Mouse (Mus musculus): ENCODE data around the gene Trpv5. TPM values are rescaled to one million over a fixed set of nuclear protein-coding genes. Genes with fewer than 3 reads are reported as not detected.

Trpv5 gene
- polyA plus RNA-seq, 1 experiment from 2014 or later: 0.07 TPM

DNA sequence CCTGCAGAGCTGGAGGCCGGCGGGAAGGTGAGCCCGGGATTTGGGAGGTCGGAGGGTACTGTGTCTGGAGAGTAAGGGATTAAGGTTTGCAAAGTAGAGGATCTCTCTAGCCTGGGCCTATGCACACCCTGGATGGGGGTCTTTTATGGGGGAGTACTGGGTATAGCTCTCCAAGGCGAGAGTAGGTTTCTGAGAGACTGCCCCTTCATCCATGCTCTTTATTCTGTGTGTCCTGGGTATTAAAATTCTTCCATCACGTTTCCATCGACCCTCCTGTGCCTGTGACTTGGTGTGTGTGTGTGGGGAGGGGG lies 74.8 kb downstream of the Trpv5 start:
- peak overlapping the region; percentile 61 for H3K4me3 ChIP-seq
- no peak; the same call in 1 of the 2 replicates for ATAC-seq
- H3K27ac ChIP-seq: no peak overlapping the region

DNA sequence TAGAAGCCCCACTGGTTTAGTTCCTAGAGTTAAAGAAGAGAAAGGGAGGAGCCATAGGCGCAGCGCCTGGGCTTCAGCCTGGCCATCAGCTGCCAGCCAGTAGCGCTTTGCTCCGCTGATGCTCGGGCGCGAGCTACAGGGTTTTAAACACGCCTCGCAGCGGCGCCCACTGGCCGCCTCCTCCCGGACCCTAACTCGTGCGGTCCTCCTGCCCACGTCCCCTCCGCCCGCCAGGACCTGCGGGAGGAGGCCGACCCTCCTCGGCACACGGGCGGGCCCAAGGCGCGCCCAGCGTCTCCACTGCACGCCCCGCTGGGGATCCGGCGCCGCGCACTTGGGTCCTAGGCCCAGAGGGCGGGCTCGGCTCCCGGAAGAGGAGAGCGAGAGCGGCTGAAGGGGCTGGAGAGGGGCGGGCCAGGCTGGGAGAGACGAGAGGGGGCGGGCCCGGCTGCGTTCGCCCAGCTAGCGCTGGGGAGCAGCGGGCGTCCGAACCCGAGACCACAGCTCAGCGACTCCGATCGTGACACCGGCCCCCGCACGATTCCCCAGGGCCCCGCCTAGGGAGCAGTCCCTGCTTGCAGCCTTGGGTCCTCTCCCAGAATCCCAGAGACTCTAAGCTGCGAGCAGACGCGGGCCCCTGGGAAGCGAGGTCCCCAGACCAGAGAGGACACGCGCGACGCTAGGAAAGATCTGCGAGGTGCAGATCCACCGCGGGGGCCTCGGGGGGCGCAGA lies 75.3 kb downstream of the Trpv5 start, which contains the start of gene Ephb6:
Gene Ephb6, plus strand, starts transcription at position 422 of the 733 bp plus-strand sequence.
- H3K4me1 ChIP-seq: peaks cover 10% of the 10 kb centered on the region
- no peaks in the 10 kb centered on the region for H3K36me3 ChIP-seq
- ATAC-seq: peak; percentile 89
- H3K27me3 ChIP-seq (replicated peaks): peaks cover 23% of the 10 kb centered on the region
- under 1% methylated on average over 68 of the region's 68 CpGs for WGBS (ENCODE audit: insufficient replicate concordance)
- peak within 1 kb of the TSS; percentile 58 for H3K9ac ChIP-seq
- H3K9me3 ChIP-seq (replicated peaks): no peaks in the 10 kb centered on the region
- peak within 1 kb of the TSS; percentile 86 for H3K4me2 ChIP-seq
- peak within 1 kb of the TSS; percentile 61 for H3K4me3 ChIP-seq
- H3K27ac ChIP-seq: peak within 1 kb of the TSS; percentile 37; the same call in 1 of the 2 replicates

More for the DNA sequence above, 74.8 kb downstream of the Trpv5 start:
- Histone ChIP-seq H3K9ac (peak overlapping the region; percentile 58), H3K4me2 (peak overlapping the region; percentile 86), H3K4me1 (peaks cover 10% of the 10 kb centered on the region), H3K9me3 (replicated peaks) (no peaks in the 10 kb centered on the region), H3K36me3 (no peaks in the 10 kb centered on the region), H3K27me3 (replicated peaks) (peaks cover 23% of the 10 kb centered on the region)
- 4% methylated on average over 7 of the region's 7 CpGs for WGBS (ENCODE audit: insufficient replicate concordance)

DNA sequence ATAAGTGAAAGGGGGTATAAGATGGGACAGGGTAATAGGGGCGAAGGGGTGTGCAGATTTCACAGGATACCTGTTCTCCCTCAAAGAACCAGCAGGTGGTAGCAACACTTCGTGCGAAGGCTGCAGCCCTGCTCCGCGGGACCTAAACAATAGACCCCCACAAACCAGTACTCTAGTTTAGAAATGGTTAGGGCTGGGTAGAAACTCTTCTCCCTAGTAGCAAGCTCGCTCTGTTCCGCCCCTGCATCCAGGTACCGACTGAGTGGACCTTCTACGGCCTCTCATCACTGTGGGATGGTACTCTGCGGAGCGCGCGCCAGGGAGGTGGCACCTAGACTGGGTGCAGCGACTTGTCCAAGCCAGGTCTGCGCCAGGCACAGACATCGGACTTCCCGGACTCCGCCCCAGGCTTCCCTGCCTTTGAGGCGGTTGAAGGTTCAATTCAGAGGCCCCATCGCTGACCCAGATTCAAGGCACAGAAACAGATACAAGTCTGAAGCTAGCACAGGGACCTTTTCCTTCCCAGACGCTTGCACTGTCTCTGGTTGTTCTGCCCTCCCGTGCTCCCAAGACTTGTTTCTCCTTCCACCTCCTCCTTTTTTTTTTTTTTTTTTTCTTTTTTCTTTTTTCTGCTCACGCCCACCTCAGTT lies 76.0 kb downstream of the Trpv5 start:
- Histone ChIP-seq H3K9me3 (replicated peaks) (no peaks in the 10 kb centered on the region), H3K36me3 (no peaks in the 10 kb centered on the region), H3K4me1 (peaks cover 10% of the 10 kb centered on the region), H3K4me2 (peak overlapping the region; percentile 86), H3K9ac (peak overlapping the region; percentile 58; the same call in 1 of the 2 replicates), H3K27me3 (replicated peaks) (peaks cover 23% of the 10 kb centered on the region), H3K27ac (no peak overlapping the region), H3K4me3 (peak overlapping the region; percentile 61)
- under 1% methylated on average over 23 of the region's 23 CpGs for WGBS (ENCODE audit: insufficient replicate concordance)
- ATAC-seq: peak; percentile 57

Other genes with a start within 250 kb of the Trpv5 start
- not detected in 2 replicates for gene Gm10334, start 234.6 kb downstream of the Trpv5 start, polyA plus RNA-seq (2016; fragmentation: Nextera tagmentation; extraction: Ambion mirVana)
- not detected in 2 replicates for gene Prss1, start 221.8 kb downstream of the Trpv5 start, polyA plus RNA-seq (2016; fragmentation: Nextera tagmentation; extraction: Ambion mirVana)
- 0.22 TPM in 1 of 2 replicates, not detected in the other for gene Prss2, start 159.0 kb downstream of the Trpv5 start, polyA plus RNA-seq (2016; fragmentation: Nextera tagmentation; extraction: Ambion mirVana)
- gene Ephb6, start 75.3 kb downstream of the Trpv5 start, polyA plus RNA-seq (2016; fragmentation: Nextera tagmentation; extraction: Ambion mirVana): 2.4 and 2.9 TPM in 2 replicates
- 0.10 and 0.19 TPM in 2 replicates for gene Trpv6, start 44.4 kb downstream of the Trpv5 start, polyA plus RNA-seq (2016; fragmentation: Nextera tagmentation; extraction: Ambion mirVana)
- gene Llcfc1, start 3.7 kb upstream of the Trpv5 start, polyA plus RNA-seq (2016; fragmentation: Nextera tagmentation; extraction: Ambion mirVana): not detected in 2 replicates
- gene Kel, start 23.6 kb upstream of the Trpv5 start, polyA plus RNA-seq (2016; fragmentation: Nextera tagmentation; extraction: Ambion mirVana): 275 and 280 TPM in 2 replicates
- not detected in 2 replicates for gene Olfr459, start 94.4 kb upstream of the Trpv5 start, polyA plus RNA-seq (2016; fragmentation: Nextera tagmentation; extraction: Ambion mirVana)
- gene Pip, start 166.8 kb upstream of the Trpv5 start, polyA plus RNA-seq (2016; fragmentation: Nextera tagmentation; extraction: Ambion mirVana): not detected in 2 replicates
- not detected in 2 replicates for gene Sval2, start 172.2 kb upstream of the Trpv5 start, polyA plus RNA-seq (2016; fragmentation: Nextera tagmentation; extraction: Ambion mirVana)

Measured in liver, embryonic 12.5 days (tissue).